Mouse (Mus musculus) forebrain, embryonic 11.5 days (tissue): ENCODE measurements around the gene C130074G19Rik. TPM values are rescaled to one million over a fixed set of nuclear protein-coding genes. Genes with fewer than 3 reads are reported as not detected.

Experiments
- ATAC-seq: fragments of 200-750 bp; cut with Nextera tagmentation; replicated peaks from 2 replicates; pipeline ENCODE4 v1.8.0; 2017; ENCODE audit warnings: moderate TSS enrichment; ENCODE audit not compliant: low FRiP score
- DNase-seq: peaks from one replicate; pipeline ENCODE4 v3.0.0-alpha.2; 2017; ENCODE audit warnings: low spot score
- H3K27ac ChIP-seq: fragments of 300-500 bp; sonication (generic); 2 replicates; pipeline ENCODE4 v1.5.1; 2014; ENCODE audit warnings: low read depth, low read length
- H3K27me3 ChIP-seq: fragments of 300-500 bp; sonication (generic); 2 replicates; pipeline ENCODE4 v1.6.1; 2014; ENCODE audit warnings: mild to moderate bottlenecking, low read length, mixed read lengths; ENCODE audit not compliant: control insufficient read depth, insufficient read depth
- H3K36me3 ChIP-seq: fragments of 300-500 bp; sonication (generic); 2 replicates; pipeline ENCODE4 v1.6.1; 2014; ENCODE audit warnings: mild to moderate bottlenecking, low read length, moderate library complexity, mixed read lengths; ENCODE audit not compliant: control insufficient read depth, insufficient read depth
- H3K4me1 ChIP-seq: fragments of 300-500 bp; sonication (generic); replicated peaks from 2 replicates; pipeline ENCODE4 v1.6.1; 2014; ENCODE audit warnings: low read length, mixed read lengths; ENCODE audit not compliant: control insufficient read depth, insufficient read depth
- H3K4me2 ChIP-seq: fragments of 300-500 bp; sonication (generic); 2 replicates; pipeline ENCODE4 v1.6.1; 2014; ENCODE audit warnings: low read depth, mild to moderate bottlenecking, low read length, moderate library complexity, mixed read lengths; ENCODE audit not compliant: severe bottlenecking
- H3K4me3 ChIP-seq: fragments of 300-500 bp; sonication (generic); 2 replicates; pipeline ENCODE4 v1.5.1; 2014; ENCODE audit warnings: low read depth, low read length
- H3K9ac ChIP-seq: fragments of 300-500 bp; sonication (generic); 2 replicates; pipeline ENCODE4 v1.6.1; 2014; ENCODE audit warnings: low read length
- H3K9me3 ChIP-seq: fragments of 300-500 bp; sonication (generic); 2 replicates; pipeline ENCODE4 v1.6.1; 2016; ENCODE audit warnings: low read length, mixed read lengths; ENCODE audit not compliant: control insufficient read depth
- WGBS: fragments of 180-500 bp; shearing (Covaris S2); extraction: QIAGEN DNeasy Blood & Tissue Kit; methylation state at CpG from one replicate; pipeline ENCODE4 v1.1.7; 2014; 5-methylcytosine and 5-hydroxymethylcytosine counted together
- polyA plus RNA-seq: library from polyadenylated mRNA; unstranded; fragments of >200 nt; fragmentation: Nextera tagmentation; extraction: Ambion mirVana; gene quantifications from 2 replicates; pipeline ENCODE4 v1.2.1, GENCODE M21; 2014

C130074G19Rik gene
- 0.48 and 0.53 TPM in 2 replicates for polyA plus RNA-seq

DNA sequence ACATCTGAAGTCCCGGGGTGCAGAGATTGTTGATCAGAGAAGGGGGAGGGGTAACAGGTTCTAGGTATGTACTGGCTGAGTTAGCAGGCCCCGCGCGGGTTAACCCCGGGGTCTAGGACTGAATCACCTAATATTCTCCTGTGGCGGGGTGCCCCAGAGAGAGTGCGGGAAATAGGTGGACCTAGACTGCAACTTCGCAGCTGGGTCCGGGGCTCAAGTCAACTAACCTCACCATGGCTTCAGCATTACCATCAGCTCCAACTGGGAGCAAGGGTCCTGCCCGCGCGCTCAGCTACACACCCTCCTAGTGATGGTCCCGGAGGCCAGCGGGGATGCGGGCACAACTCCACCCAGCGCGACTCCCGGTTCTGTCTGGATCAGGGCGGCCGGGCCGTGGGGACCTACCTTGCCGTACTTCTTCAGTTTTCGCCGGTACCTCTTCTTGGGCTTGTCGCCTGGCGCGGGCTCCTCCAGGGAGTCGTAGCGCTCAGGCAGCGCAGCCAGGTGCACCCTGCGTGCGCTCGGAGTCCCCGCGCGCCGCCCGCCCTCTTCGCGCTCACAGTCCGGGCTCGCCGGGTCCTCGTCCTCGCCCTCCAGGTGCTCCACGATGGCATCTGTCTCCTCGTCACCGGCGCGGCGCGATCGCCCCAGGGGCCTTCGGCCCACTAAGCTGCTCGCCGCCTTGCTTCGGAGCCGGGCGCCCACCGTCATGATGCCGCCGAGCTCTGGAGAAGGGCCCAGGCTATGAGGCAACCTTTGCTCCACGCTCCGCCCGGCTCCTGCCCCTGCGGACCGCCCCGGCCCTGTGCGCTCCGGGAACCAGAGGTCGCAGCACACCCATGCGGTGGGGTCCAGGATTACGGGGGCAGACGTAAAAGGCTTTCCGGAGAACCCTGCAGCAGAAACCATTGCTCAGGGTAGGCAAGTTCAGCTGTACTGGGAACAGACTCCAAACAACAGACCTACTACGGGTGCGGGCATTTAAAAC lies at the start of gene C130074G19Rik:
Gene C130074G19Rik, minus strand, starts transcription at position 938 of the 988 bp plus-strand sequence.
- H3K4me3 ChIP-seq = peak within 1 kb of the TSS; percentile 39
- H3K4me1 ChIP-seq = no peaks in the 10 kb centered on the region
- H3K27me3 ChIP-seq = peaks cover 28% of the 10 kb centered on the region
- ATAC-seq (peak; percentile 76), DNase-seq (peak; percentile 74)
- no peaks in the 10 kb centered on the region for H3K36me3 ChIP-seq
- H3K4me2 ChIP-seq = peak within 1 kb of the TSS; percentile 84
- peak within 1 kb of the TSS; percentile 35 for H3K9ac ChIP-seq
- no peak within 1 kb of the TSS for H3K27ac ChIP-seq
- no peaks in the 10 kb centered on the region for H3K9me3 ChIP-seq
- 3% methylated on average over 75 of the region's 77 CpGs for WGBS

DNA sequence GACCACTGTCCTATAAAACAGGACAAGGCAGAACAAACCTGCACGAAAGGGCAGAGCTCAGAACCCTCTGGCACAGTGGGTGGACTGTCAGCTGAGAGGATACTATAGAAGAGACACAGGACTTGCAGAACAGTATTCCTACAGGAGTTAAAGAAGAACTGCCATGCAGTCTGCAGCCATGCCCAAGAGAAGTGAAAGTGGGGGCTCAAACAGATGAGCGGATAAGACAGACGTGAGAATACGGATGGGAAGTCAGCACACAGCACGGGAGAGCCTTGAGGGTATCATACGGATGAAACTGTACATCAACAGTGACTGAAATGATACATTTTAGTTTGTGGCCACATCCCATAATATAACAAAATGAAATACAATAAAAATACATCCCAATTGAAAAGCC lies 48.1 kb upstream of the C130074G19Rik start:
- Histone ChIP-seq H3K9ac (no peak overlapping the region), H3K27me3 (no peaks in the 10 kb centered on the region), H3K36me3 (no peaks in the 10 kb centered on the region), H3K9me3 (no peaks in the 10 kb centered on the region), H3K27ac (no peak overlapping the region), H3K4me2 (no peak overlapping the region), H3K4me1 (no peaks in the 10 kb centered on the region), H3K4me3 (no peak overlapping the region)
- DNase-seq (no peak), ATAC-seq (no peak)
- 89% methylated on average over 6 of the region's 6 CpGs for WGBS

DNA sequence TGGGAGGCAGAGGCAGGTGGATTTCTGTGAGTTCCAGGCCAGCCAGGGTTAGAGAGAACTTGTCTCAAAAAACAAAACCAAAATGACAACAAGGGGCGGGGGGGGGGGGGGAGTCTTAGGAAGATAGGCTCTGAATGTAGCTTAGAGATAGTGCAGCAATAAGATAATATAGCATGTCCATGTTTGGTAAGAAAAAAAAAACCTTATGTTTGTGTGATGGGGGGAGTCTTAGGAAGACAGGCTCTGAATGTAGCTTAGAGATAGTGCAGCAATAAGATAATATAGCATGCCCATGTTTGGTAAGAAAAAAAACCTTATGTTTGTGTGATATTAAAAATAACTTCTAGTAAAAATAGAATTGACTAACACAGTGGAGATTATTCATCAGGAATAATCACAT lies 45.4 kb upstream of the C130074G19Rik start:
- Histone ChIP-seq H3K27me3 (no peaks in the 10 kb centered on the region), H3K4me3 (no peak overlapping the region), H3K27ac (no peak overlapping the region), H3K4me2 (no peak overlapping the region), H3K9ac (no peak overlapping the region), H3K36me3 (no peaks in the 10 kb centered on the region), H3K4me1 (no peaks in the 10 kb centered on the region), H3K9me3 (no peaks in the 10 kb centered on the region)
- ATAC-seq (no peak), DNase-seq (no peak)
- WGBS = 80% methylated on average over 1 of the region's 1 CpGs

DNA sequence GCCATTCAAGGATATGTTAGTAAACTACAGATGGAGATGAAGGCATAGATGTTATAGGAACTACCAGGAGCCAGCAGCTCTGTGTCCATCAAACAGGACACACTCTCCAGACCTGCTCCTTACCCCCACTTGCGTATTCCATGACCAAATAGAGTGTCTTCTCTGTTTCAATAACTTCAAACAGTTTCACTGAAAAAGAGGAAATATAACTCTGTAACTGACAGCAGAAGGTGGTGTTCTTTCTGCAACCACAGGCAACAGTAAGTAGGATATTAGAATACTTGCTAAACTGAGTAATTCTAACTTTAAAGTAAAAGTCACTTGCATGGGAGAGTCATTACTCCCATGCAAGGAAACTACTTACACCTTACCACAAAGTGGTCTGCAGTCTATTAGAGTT lies 44.9 kb upstream of the C130074G19Rik start:
- H3K9me3 ChIP-seq = no peaks in the 10 kb centered on the region
- H3K27me3 ChIP-seq = no peaks in the 10 kb centered on the region
- no peak overlapping the region for H3K9ac ChIP-seq
- DNase-seq = no peak
- H3K36me3 ChIP-seq = no peaks in the 10 kb centered on the region
- H3K4me1 ChIP-seq = no peaks in the 10 kb centered on the region
- WGBS = 88% methylated on average over 1 of the region's 1 CpGs
- H3K4me2 ChIP-seq = no peak overlapping the region
- H3K27ac ChIP-seq = no peak overlapping the region
- ATAC-seq = no peak
- H3K4me3 ChIP-seq = no peak overlapping the region

DNA sequence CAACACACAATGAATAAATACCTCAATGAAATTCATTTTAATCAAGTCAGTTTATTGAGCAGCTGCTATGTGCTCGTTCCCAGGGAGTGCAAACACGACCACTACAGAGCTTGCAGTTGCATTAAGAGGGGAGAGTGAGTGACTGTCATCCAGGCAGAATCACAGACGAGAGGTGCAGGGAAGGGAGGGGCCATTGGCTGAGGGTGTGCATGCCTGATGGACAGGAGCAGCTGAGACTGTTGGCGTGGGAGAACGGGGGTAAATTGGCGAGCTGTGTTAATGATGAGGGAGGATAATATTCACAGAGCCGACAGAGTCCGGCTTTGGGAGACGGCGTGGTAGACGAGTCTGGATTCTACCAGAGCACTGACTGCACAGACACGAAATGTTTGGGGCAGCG lies 39.8 kb upstream of the C130074G19Rik start:
- Histone ChIP-seq H3K4me1 (no peaks in the 10 kb centered on the region), H3K27ac (no peak overlapping the region), H3K4me2 (no peak overlapping the region), H3K9me3 (no peaks in the 10 kb centered on the region), H3K27me3 (no peaks in the 10 kb centered on the region), H3K36me3 (no peaks in the 10 kb centered on the region; the same call in 1 of the 2 replicates), H3K4me3 (no peak overlapping the region), H3K9ac (no peak overlapping the region)
- ATAC-seq (no peak), DNase-seq (no peak)
- WGBS = 89% methylated on average over 13 of the region's 13 CpGs

DNA sequence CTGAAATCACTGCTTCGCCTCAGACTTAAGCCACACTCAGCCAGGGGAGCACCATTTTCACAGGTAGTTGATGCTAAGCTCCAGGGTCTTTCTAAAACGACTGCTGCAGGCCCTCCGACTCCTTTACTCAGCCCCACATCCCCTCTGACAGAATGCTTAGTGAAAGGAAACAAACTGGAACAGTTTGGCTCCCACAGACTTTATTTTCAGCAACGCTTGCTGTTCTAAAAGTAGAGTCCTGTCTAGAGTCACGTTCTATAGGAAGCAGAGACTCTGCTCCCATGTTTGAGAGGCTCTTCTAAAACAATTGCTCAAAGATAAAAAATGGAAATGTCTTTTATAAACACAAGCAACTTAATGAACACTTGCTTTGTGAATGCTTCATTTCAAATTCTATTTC lies 37.0 kb upstream of the C130074G19Rik start:
- ATAC-seq (no peak), DNase-seq (no peak)
- Histone ChIP-seq H3K9ac (no peak overlapping the region), H3K4me1 (no peaks in the 10 kb centered on the region), H3K4me3 (no peak overlapping the region), H3K4me2 (no peak overlapping the region), H3K27me3 (no peaks in the 10 kb centered on the region), H3K27ac (no peak overlapping the region), H3K36me3 (no peaks in the 10 kb centered on the region; the same call in 1 of the 2 replicates), H3K9me3 (no peaks in the 10 kb centered on the region)
- 87% methylated on average over 5 of the region's 5 CpGs for WGBS

DNA sequence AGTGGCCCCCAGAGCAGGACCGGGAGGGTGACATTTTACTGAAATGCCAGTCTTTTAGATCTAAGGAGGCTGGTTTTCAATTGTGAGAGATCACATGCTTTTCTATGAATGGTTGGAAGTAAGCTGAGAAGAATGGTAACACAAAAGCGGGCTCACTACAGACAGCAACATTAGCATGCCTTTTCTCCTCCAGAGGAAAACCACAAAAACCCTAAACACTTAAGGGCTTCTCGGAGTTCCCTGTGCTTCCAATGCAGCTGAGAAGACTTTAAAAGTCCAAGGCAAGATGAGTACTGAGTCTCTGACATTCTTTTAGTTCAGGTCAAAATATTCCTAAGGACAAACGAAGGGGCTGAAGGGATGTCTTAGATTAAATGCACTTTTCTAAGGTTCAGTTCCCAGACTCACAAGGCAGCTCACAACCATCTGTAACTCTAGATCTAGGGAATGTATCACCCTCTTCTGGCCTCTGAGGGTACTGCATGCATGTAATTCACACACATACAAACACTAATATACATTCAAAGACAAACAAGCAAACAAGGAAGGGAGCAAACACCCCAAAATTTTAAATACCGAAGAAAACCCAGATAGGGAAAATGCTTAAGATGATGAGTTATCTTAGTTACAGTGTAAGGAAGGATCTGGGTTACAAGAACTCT lies 35.3 kb upstream of the C130074G19Rik start:
- no peak for DNase-seq
- Histone ChIP-seq H3K27me3 (no peaks in the 10 kb centered on the region), H3K27ac (no peak overlapping the region)

DNA sequence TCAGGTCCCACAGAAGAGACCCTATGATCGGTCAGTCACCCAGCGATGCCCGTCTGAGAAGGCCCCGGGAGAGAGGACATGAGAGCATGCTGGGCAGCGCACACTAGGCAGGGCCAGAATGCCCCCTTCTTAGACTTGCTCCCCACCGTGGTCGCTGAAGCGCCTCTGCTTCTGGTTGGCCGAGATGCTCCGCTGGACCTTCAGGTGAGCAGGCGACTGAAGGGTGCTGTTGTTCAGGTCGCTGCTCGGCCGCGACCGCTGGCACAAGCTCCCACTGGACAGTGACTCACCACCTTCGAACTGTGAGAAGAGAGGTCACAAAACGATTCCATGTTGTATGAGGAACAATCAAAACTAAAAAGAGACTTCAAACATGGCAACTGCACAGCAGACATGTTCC lies 29.3 kb upstream of the C130074G19Rik start:
- H3K4me2 ChIP-seq = no peak overlapping the region
- no peak overlapping the region for H3K9ac ChIP-seq
- H3K36me3 ChIP-seq = no peaks in the 10 kb centered on the region; the same call in 1 of the 2 replicates
- H3K4me1 ChIP-seq = no peaks in the 10 kb centered on the region
- no peaks in the 10 kb centered on the region for H3K27me3 ChIP-seq
- no peak overlapping the region for H3K27ac ChIP-seq
- H3K4me3 ChIP-seq = no peak overlapping the region
- no peak for DNase-seq
- ATAC-seq = no peak
- 91% methylated on average over 18 of the region's 18 CpGs for WGBS
- no peaks in the 10 kb centered on the region for H3K9me3 ChIP-seq

More for the DNA sequence above, 35.3 kb upstream of the C130074G19Rik start:
- H3K4me3 ChIP-seq = no peak overlapping the region
- H3K4me1 ChIP-seq = no peaks in the 10 kb centered on the region
- no peaks in the 10 kb centered on the region; the same call in 1 of the 2 replicates for H3K36me3 ChIP-seq
- H3K4me2 ChIP-seq = no peak overlapping the region
- no peaks in the 10 kb centered on the region for H3K9me3 ChIP-seq
- WGBS = 73% methylated on average over 5 of the region's 5 CpGs
- H3K9ac ChIP-seq = no peak overlapping the region
- no peak for ATAC-seq
